Mouse (Mus musculus): Measurements from ENCODE around the gene Sos2. TPM values are rescaled to one million over a fixed set of nuclear protein-coding genes. Genes with fewer than 3 reads are reported as not detected.

Sos2 gene
- polyA plus RNA-seq, 1 experiment from 2014 or later: 9.2 TPM

DNA sequence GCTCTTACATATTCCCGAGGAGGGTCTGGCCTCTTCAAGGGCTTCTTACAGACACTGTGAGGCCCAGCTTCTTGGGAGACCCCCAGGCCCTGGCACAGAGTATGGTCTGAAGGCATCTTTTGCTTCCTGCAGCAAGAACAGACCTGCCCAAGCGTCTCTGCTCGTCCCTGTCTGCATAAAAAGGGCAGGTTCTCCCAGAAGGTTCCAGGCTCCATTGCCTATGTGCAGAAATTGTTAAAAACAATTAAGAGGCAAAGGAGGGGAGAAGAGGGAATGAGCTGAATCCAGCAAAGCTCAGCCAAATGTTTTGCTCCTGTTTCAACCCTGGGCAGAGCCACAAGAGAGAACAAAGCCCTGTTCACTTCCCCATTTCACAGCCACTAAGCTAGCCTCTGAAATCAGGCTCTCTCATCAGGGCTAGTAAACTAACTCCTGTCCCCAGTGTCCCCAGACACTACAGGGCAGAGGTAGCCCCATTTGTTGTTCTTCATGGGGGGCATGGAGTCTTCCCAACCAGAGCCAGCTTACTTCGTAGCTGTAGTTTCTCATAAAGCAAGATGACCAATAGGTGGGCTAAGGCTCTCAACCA is 143.2 kb downstream of the Sos2 start:
- DNase-seq (ENCODE audit: low spot score) (no peak), ATAC-seq (replicated peaks; ENCODE audit: low FRiP score) (0 out of 2 replicates have a peak, but pooled peaks have one; percentile 12)
- Histone ChIP-seq H3K9me3 (ENCODE audit: control insufficient read depth, low read length) (no peaks in the 10 kb centered on the region), H3K4me2 (peak overlapping the region; percentile 75), H3K27ac (ENCODE audit: low read depth, low read length) (peak overlapping the region; percentile 83), H3K4me3 (ENCODE audit: low read depth, low read length) (0 out of 2 replicates have a peak overlapping the region, but pooled peaks have one; percentile 33), H3K27me3 (replicated peaks; ENCODE audit: control insufficient read depth, insufficient read depth, low read length) (no peaks in the 10 kb centered on the region), H3K9ac (ENCODE audit: low read depth, low read length) (peak overlapping the region; percentile 54), H3K4me1 (replicated peaks; ENCODE audit: control insufficient read depth, insufficient read depth, low read length) (peaks cover 27% of the 10 kb centered on the region), H3K36me3 (ENCODE audit: control insufficient read depth, insufficient read depth, low read length) (no peaks in the 10 kb centered on the region)
- WGBS: 27% methylated on average over 4 of the region's 4 CpGs

DNA sequence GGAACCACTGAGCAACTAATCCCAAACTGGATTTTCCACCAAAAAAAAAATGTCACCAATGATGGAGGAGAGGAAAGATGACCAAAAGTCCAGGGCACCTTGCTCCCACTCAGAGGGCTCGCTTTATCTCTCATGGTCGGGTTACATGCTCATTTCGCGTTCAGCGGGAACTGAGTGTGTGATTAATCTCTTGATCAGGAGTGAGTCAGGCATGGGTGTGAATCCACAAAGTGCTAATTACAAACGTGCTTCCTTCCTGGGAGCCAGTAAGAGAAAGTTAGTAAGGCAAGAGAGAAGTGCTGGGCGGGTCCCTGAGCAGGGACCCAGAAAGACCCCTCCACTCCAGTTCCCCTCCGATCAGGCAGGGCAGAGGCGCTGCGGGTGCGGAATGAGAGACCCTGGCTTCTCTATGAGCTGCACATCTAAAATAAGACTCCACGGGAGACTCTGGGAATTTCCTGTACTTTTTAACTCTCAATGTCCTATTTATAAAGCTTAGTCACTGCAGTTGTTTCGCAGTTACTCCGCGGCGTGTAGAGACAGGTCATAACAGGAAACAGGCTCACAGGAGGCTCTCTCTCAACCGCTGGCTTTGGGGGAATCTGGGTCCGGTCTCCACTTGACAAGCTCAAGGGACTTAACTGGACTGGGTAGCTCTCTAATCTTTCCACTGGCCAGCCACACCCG is 143.8 kb downstream of the Sos2 start:
- peak overlapping the region; percentile 33 for H3K4me3 ChIP-seq (ENCODE audit: low read depth, low read length)
- H3K36me3 ChIP-seq (ENCODE audit: control insufficient read depth, insufficient read depth, low read length): no peaks in the 10 kb centered on the region
- peak overlapping the region; percentile 75 for H3K4me2 ChIP-seq
- DNase-seq (ENCODE audit: low spot score): peak; percentile 59
- H3K27me3 ChIP-seq (replicated peaks; ENCODE audit: control insufficient read depth, insufficient read depth, low read length): no peaks in the 10 kb centered on the region
- H3K4me1 ChIP-seq (replicated peaks; ENCODE audit: control insufficient read depth, insufficient read depth, low read length): peaks cover 27% of the 10 kb centered on the region
- H3K27ac ChIP-seq (ENCODE audit: low read depth, low read length): peak overlapping the region; percentile 83
- H3K9me3 ChIP-seq (ENCODE audit: control insufficient read depth, low read length): no peaks in the 10 kb centered on the region
- 11% methylated on average over 19 of the region's 19 CpGs for WGBS
- H3K9ac ChIP-seq (ENCODE audit: low read depth, low read length): peak overlapping the region; percentile 54
- peak; percentile 53 for ATAC-seq (replicated peaks; ENCODE audit: low FRiP score)

DNA sequence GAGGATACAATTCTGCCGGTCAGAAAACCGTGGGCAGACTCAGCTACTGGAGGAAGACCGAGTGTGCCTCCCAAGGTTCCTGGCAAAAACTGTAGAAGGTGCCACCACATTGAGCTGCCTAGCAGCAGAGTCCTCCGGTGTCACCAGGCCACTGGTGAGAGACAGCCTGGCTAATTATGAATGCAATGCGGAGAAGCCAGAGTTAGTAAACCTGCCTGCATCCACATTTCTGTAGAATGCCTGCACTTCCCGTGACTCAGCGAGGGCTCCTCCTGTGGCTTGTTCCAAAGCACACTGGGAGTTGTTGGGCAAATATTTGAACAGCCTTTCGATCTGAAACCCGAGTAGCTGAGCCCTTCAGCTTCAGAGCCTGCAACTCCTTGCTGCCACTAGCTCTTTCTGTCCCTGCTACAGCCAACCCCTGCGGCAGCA is 144.4 kb downstream of the Sos2 start:
- WGBS: 22% methylated on average over 10 of the region's 10 CpGs
- no peaks in the 10 kb centered on the region for H3K9me3 ChIP-seq (ENCODE audit: control insufficient read depth, low read length)
- H3K9ac ChIP-seq (ENCODE audit: low read depth, low read length): no peak overlapping the region
- no peak for DNase-seq (ENCODE audit: low spot score)
- no peak overlapping the region for H3K4me3 ChIP-seq (ENCODE audit: low read depth, low read length)
- no peaks in the 10 kb centered on the region for H3K36me3 ChIP-seq (ENCODE audit: control insufficient read depth, insufficient read depth, low read length)
- H3K27ac ChIP-seq (ENCODE audit: low read depth, low read length): peak overlapping the region; percentile 83
- H3K27me3 ChIP-seq (replicated peaks; ENCODE audit: control insufficient read depth, insufficient read depth, low read length): no peaks in the 10 kb centered on the region
- ATAC-seq (replicated peaks; ENCODE audit: low FRiP score): peak; percentile 55
- H3K4me2 ChIP-seq: peak overlapping the region; percentile 75
- peaks cover 27% of the 10 kb centered on the region for H3K4me1 ChIP-seq (replicated peaks; ENCODE audit: control insufficient read depth, insufficient read depth, low read length)

DNA sequence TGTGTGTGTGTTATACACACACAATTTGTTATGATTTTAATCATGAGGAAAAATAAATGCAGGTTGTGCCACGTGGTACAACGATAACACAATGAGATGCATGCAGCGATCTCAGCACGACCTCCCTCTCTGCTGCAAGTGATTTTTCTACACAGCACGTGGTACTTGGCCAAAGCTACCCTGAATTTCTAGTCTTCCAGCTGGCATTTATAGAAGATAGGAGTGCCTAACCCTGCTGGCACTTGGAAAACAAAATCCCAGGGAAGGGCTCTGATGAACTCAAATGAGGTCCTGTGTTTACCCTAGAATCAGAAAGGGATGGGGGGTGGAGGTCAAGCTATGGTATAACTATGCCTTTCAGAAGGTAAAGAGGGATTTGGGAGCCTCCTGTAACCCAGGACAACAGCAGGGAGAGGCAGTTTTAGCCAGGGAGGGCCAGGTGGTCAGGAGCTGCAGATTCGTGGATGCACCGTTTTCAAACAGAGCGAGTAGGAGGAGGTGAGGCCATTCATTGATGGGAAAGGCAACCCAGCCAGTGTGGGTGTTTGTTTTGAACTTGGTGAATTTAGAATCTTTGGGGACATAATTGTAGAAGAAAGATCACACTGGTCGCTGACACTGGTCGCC is 144.9 kb downstream of the Sos2 start:
- WGBS: 68% methylated on average over 10 of the region's 10 CpGs
- Histone ChIP-seq H3K9me3 (ENCODE audit: control insufficient read depth, low read length) (no peaks in the 10 kb centered on the region), H3K4me1 (replicated peaks; ENCODE audit: control insufficient read depth, insufficient read depth, low read length) (peaks cover 24% of the 10 kb centered on the region), H3K27me3 (replicated peaks; ENCODE audit: control insufficient read depth, insufficient read depth, low read length) (no peaks in the 10 kb centered on the region), H3K9ac (ENCODE audit: low read depth, low read length) (no peak overlapping the region), H3K36me3 (ENCODE audit: control insufficient read depth, insufficient read depth, low read length) (no peaks in the 10 kb centered on the region), H3K4me3 (ENCODE audit: low read depth, low read length) (no peak overlapping the region), H3K27ac (ENCODE audit: low read depth, low read length) (peak overlapping the region; percentile 83), H3K4me2 (peak overlapping the region; percentile 75)
- DNase-seq (ENCODE audit: low spot score): no peak
- ATAC-seq (replicated peaks; ENCODE audit: low FRiP score): no peak

Small RNA genes within 50 kb of the gene (microRNA-seq; reads per million reads assigned to microRNA genes)
- not detected for gene Gm23018 (ENCODE audit: borderline number of aligned reads)

Other genes starting within 250 kb of the Sos2 start
- 32.5 and 32.6 TPM in 2 replicates for gene Vcpkmt, start 98.8 kb downstream of the Sos2 start, polyA plus RNA-seq (2014; fragmentation: Nextera tagmentation; extraction: Ambion mirVana)
- gene L2hgdh, start 43.0 kb upstream of the Sos2 start, polyA plus RNA-seq (2014; fragmentation: Nextera tagmentation; extraction: Ambion mirVana): 25.0 and 26.8 TPM in 2 replicates
- gene Atp5s, start 43.1 kb upstream of the Sos2 start, polyA plus RNA-seq (2014; fragmentation: Nextera tagmentation; extraction: Ambion mirVana): 30.0 and 34.3 TPM in 2 replicates
- 0.21 and 0.52 TPM in 2 replicates for gene Cdkl1, start 109.4 kb upstream of the Sos2 start, polyA plus RNA-seq (2014; fragmentation: Nextera tagmentation; extraction: Ambion mirVana)
- gene Atl1, start 210.8 kb upstream of the Sos2 start, polyA plus RNA-seq (2014; fragmentation: Nextera tagmentation; extraction: Ambion mirVana): 1.0 and 1.5 TPM in 2 replicates
- 21.5 and 26.8 TPM in 2 replicates for gene Map4k5, start 211.3 kb upstream of the Sos2 start, polyA plus RNA-seq (2014; fragmentation: Nextera tagmentation; extraction: Ambion mirVana)

Measured in liver, embryonic 11.5 days (tissue).